ENCODE assay signal across 9 mouse cellular contexts in the genomic region with DNA sequence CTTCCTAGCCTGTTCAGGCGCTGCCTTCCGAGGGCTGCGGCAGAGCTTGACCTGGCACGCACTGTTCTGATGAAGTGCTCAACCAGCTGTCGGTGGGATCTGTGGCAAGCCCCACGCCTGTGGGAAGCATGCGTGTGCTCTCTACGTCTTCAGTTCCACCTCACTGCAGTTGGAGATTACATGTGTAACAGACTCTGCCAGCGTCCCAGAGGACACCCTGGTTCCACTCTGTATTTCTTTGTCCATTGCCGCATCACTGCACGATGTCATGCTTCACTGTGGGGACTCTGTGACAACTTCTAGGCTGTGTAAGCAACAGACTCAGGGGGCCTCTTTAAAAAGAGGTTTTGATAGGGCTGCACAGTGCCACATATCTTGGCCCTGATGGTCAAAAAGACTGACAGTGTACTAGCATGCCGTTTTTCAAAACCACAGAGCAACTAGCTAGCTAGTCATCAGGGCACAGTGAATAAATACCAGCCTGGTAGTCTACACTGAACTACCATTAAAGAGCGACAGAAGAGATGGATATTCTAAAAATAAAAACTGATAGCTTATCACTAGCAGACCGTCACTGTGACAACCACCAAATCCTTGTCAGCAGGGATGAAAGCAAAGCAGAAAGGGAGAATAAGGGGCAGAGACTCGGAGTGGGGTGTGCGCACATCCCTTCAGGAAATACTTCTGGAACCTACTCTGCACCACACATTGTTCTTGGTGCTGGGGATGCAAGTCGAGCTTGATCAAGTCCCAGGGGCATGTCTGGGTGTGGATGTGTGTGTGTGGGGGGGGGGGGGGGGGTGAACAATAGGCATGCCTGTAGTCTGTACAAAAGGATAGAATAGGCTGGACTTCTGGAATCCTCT. TPM values are rescaled to one million over a fixed set of nuclear protein-coding genes. Genes with fewer than 3 reads are reported as not detected.
DNase-seq lines count a peak whose midpoint lies in the region; ATAC-seq lines count a peak whose summit lies in the region.
"Had no signal": no experiment of that assay in that cellular context is flagged by ENCODE, and none has a peak within 500 bp of the region (broad histone marks: within the 10 kb centered on the region; RNA-seq: fewer than 3 reads in every experiment).

No protein-coding gene starts in this region.

- H3K27me3 ChIP-seq in kidney, embryonic 14.5 days (ENCODE audit: control insufficient read depth, insufficient read depth, low read length) = no peaks in the 10 kb centered on the region
- H3K27me3 ChIP-seq in embryonic facial prominence, embryonic 14.5 days (replicated peaks; ENCODE audit: control insufficient read depth, insufficient read depth, low read length) = no peaks in the 10 kb centered on the region
- no peaks in the 10 kb centered on the region for H3K27me3 ChIP-seq in hindbrain, embryonic 15.5 days
- no peaks in the 10 kb centered on the region for H3K27me3 ChIP-seq in midbrain, embryonic 14.5 days (ENCODE audit: control insufficient read depth, insufficient read depth, low read length)

- no peak overlapping the region for H3K9ac ChIP-seq in kidney, embryonic 14.5 days (ENCODE audit: low read depth, low read length)
- H3K9ac ChIP-seq in embryonic facial prominence, embryonic 14.5 days (ENCODE audit: low read depth, low read length) = peak overlapping the region; percentile 37; the same call in 1 of the 2 replicates
- no peak overlapping the region for H3K9ac ChIP-seq in hindbrain, embryonic 15.5 days
- H3K9ac ChIP-seq in midbrain, embryonic 14.5 days (replicated peaks; ENCODE audit: low read length) = no peak overlapping the region

- DNase-seq in kidney, postnatal 10 days = no peak
- DNase-seq in embryonic facial prominence, embryonic 14.5 days (ENCODE audit: low spot score) = no peak
- DNase-seq in midbrain, embryonic 14.5 days = peak; percentile 47
- DNase-seq in urinary bladder, postnatal 14 days (ENCODE audit: low spot score) = no peak
- no peak for DNase-seq in right cerebral cortex, postnatal 14 days
- DNase-seq in adrenal gland, adult 8-10 months = no peak

- H3K36me3 ChIP-seq in kidney, embryonic 14.5 days (ENCODE audit: control insufficient read depth, insufficient read depth, low read length) = peaks cover 8% of the 10 kb centered on the region
- peaks cover 36% of the 10 kb centered on the region for H3K36me3 ChIP-seq in embryonic facial prominence, embryonic 14.5 days (ENCODE audit: control insufficient read depth, insufficient read depth, low read length)
- peaks cover 19% of the 10 kb centered on the region for H3K36me3 ChIP-seq in hindbrain, embryonic 15.5 days
- peaks cover 21% of the 10 kb centered on the region for H3K36me3 ChIP-seq in midbrain, embryonic 14.5 days (ENCODE audit: control insufficient read depth, insufficient read depth, low read length)

- H3K27ac ChIP-seq in kidney, embryonic 14.5 days (ENCODE audit: low read depth, low read length) = no peak overlapping the region
- H3K27ac ChIP-seq in embryonic facial prominence, embryonic 14.5 days (replicated peaks; ENCODE audit: low read depth, low read length) = no peak overlapping the region
- H3K27ac ChIP-seq in hindbrain, embryonic 15.5 days (replicated peaks) = peak overlapping the region; percentile 48
- H3K27ac ChIP-seq in midbrain, embryonic 14.5 days (replicated peaks; ENCODE audit: low read depth, low read length) = peak overlapping the region; percentile 39

- 65% methylated on average over 17 of the region's 17 CpGs for WGBS in kidney, embryonic 14.5 days
- WGBS in embryonic facial prominence, embryonic 14.5 days = 68% methylated on average over 17 of the region's 17 CpGs
- WGBS in hindbrain, embryonic 15.5 days = 35% methylated on average over 17 of the region's 17 CpGs
- 42% methylated on average over 17 of the region's 17 CpGs for WGBS in midbrain, embryonic 14.5 days

- H3K4me3 ChIP-seq in kidney, embryonic 14.5 days (ENCODE audit: low read length) = no peak overlapping the region
- H3K4me3 ChIP-seq in embryonic facial prominence, embryonic 14.5 days (ENCODE audit: low read depth, low read length) = no peak overlapping the region
- H3K4me3 ChIP-seq in hindbrain, embryonic 15.5 days = no peak overlapping the region
- H3K4me3 ChIP-seq in midbrain, embryonic 14.5 days (replicated peaks; ENCODE audit: low read depth, low read length) = no peak overlapping the region
- H3K4me3 ChIP-seq: heart, adult 2 months had no signal

- no peak overlapping the region for H3K4me2 ChIP-seq in kidney, embryonic 14.5 days (replicated peaks; ENCODE audit: low read depth, low read length)
- H3K4me2 ChIP-seq in embryonic facial prominence, embryonic 14.5 days (ENCODE audit: low read depth, low read length) = no peak overlapping the region
- no peak overlapping the region for H3K4me2 ChIP-seq in hindbrain, embryonic 15.5 days
- H3K4me2 ChIP-seq in midbrain, embryonic 14.5 days (ENCODE audit: low read length) = no peak overlapping the region

- peak; percentile 29 for ATAC-seq in kidney, embryonic 14.5 days (ENCODE audit: low FRiP score, low TSS enrichment)
- no peak; the same call in 1 of the 2 replicates for ATAC-seq in embryonic facial prominence, embryonic 14.5 days (ENCODE audit: low read depth)
- ATAC-seq in hindbrain, embryonic 15.5 days (ENCODE audit: low FRiP score, low read depth) = peak; percentile 70
- no peak for ATAC-seq in midbrain, embryonic 14.5 days (ENCODE audit: low FRiP score, low TSS enrichment)

- peaks cover 10% of the 10 kb centered on the region for H3K4me1 ChIP-seq in kidney, embryonic 14.5 days (ENCODE audit: control insufficient read depth, insufficient read depth, low read length)
- H3K4me1 ChIP-seq in embryonic facial prominence, embryonic 14.5 days (ENCODE audit: control insufficient read depth, insufficient read depth, low read length) = peaks cover 7% of the 10 kb centered on the region; the same call in 1 of the 2 replicates
- peaks cover 31% of the 10 kb centered on the region for H3K4me1 ChIP-seq in hindbrain, embryonic 15.5 days (replicated peaks)
- H3K4me1 ChIP-seq in midbrain, embryonic 14.5 days (ENCODE audit: control insufficient read depth, insufficient read depth, low read length) = peaks cover 8% of the 10 kb centered on the region

- no peaks in the 10 kb centered on the region for H3K9me3 ChIP-seq in kidney, embryonic 14.5 days (ENCODE audit: control insufficient read depth, low read length)
- H3K9me3 ChIP-seq in embryonic facial prominence, embryonic 14.5 days (ENCODE audit: control insufficient read depth, low read length) = 0 out of 2 replicates have a peak, but pooled peaks cover 4% of the 10 kb centered on the region
- H3K9me3 ChIP-seq in hindbrain, embryonic 15.5 days = no peaks in the 10 kb centered on the region
- H3K9me3 ChIP-seq in midbrain, embryonic 14.5 days (ENCODE audit: control insufficient read depth, low read length) = no peaks in the 10 kb centered on the region

RNA-seq across cellular contexts. Expression of a gene that starts 20.7 kb away (rescaled TPM):
- polyA plus RNA-seq in kidney, embryonic 14.5 days (2014; fragmentation: Nextera tagmentation; extraction: Ambion mirVana) = 7.7 and 13.3 TPM in 2 replicates
- polyA plus RNA-seq in embryonic facial prominence, embryonic 14.5 days (2014; fragmentation: Nextera tagmentation; extraction: Ambion mirVana) = 13.8 and 14.4 TPM in 2 replicates
- 35.8 and 36.5 TPM in 2 replicates for polyA plus RNA-seq in hindbrain, embryonic 15.5 days (2015; fragmentation: Nextera tagmentation; extraction: Ambion mirVana)
- 30.9 and 42.8 TPM in 2 replicates for polyA plus RNA-seq in midbrain, embryonic 14.5 days (2014; fragmentation: Nextera tagmentation; extraction: Ambion mirVana)
- 10 to 100 TPM in 3 of 4 experiments, 1 to 10 TPM in 1; 9.6 to 19.8 (median 13.2) TPM for total RNA-seq in adrenal gland, adult 8-10 months (2022)

Comparison
In these comparisons a context has a peak if more than half of its experiments do, and no peak if none do; other contexts are left out.
1. ATAC-seq: peak in kidney, embryonic 14.5 days (single experiment) and hindbrain, embryonic 15.5 days (single experiment); none in embryonic facial prominence, embryonic 14.5 days (single experiment) and midbrain, embryonic 14.5 days (single experiment).
2. H3K27ac ChIP-seq: peak in hindbrain, embryonic 15.5 days (single experiment) and midbrain, embryonic 14.5 days (single experiment); none in kidney, embryonic 14.5 days (single experiment) and embryonic facial prominence, embryonic 14.5 days (single experiment).